Mouse (Mus musculus) limb, embryonic 11.5 days (tissue): ENCODE measurements around the gene Shc1. TPM values are rescaled to one million over a fixed set of nuclear protein-coding genes. Genes with fewer than 3 reads are reported as not detected.

Experiments used
- polyA plus RNA-seq: library from polyadenylated mRNA; unstranded; fragments of >200 nt; fragmentation: Nextera tagmentation; extraction: Ambion mirVana; gene quantifications from 2 replicates; pipeline ENCODE4 v1.2.1, GENCODE M21; 2014

Gene Shc1
- polyA plus RNA-seq, 1 experiment from 2014 or later, result 55.7 TPM

Other genes with a start within 250 kb of the Shc1 start
- 107 and 110 TPM in 2 replicates for gene Scamp3, start 241.0 kb upstream of the Shc1 start, polyA plus RNA-seq
- 24.0 and 27.1 TPM in 2 replicates for gene Fam189b, start 235.3 kb upstream of the Shc1 start, polyA plus RNA-seq
- 30.7 and 33.1 TPM in 2 replicates for gene Gba, start 215.5 kb upstream of the Shc1 start, polyA plus RNA-seq
- gene Thbs3, start 203.3 kb upstream of the Shc1 start, polyA plus RNA-seq, result 21.0 and 21.6 TPM in 2 replicates
- gene Mtx1, start 191.4 kb upstream of the Shc1 start, polyA plus RNA-seq, result 213 and 231 TPM in 2 replicates
- gene Muc1, start 189.4 kb upstream of the Shc1 start, polyA plus RNA-seq, result 0.68 TPM in 1 of 2 replicates, not detected in the other
- 272 and 295 TPM in 2 replicates for gene Krtcap2, start 172.5 kb upstream of the Shc1 start, polyA plus RNA-seq
- gene Trim46, start 172.1 kb upstream of the Shc1 start, polyA plus RNA-seq, result 4.0 and 5.5 TPM in 2 replicates
- 93.3 and 106 TPM in 2 replicates for gene Dpm3, start 159.1 kb upstream of the Shc1 start, polyA plus RNA-seq
- 46.4 and 47.2 TPM in 2 replicates for gene Slc50a1, start 147.9 kb upstream of the Shc1 start, polyA plus RNA-seq
- 42.4 and 47.7 TPM in 2 replicates for gene Efna1, start 137.3 kb upstream of the Shc1 start, polyA plus RNA-seq
- 13.9 and 19.3 TPM in 2 replicates for gene Efna3, start 95.5 kb upstream of the Shc1 start, polyA plus RNA-seq
- gene Efna4, start 80.4 kb upstream of the Shc1 start, polyA plus RNA-seq, result 46.9 and 48.9 TPM in 2 replicates
- gene Adam15, start 68.4 kb upstream of the Shc1 start, polyA plus RNA-seq, result 17.8 and 21.0 TPM in 2 replicates
- gene Dcst2, start 56.5 kb upstream of the Shc1 start, polyA plus RNA-seq, result 0.23 and 0.28 TPM in 2 replicates
- gene Dcst1, start 53.2 kb upstream of the Shc1 start, polyA plus RNA-seq, result 0.37 and 0.44 TPM in 2 replicates
- gene Zbtb7b, start 23.7 kb upstream of the Shc1 start, polyA plus RNA-seq, result 0.41 and 0.45 TPM in 2 replicates
- gene Lenep, start 15.7 kb upstream of the Shc1 start, polyA plus RNA-seq, result 0.61 TPM in 1 of 2 replicates, not detected in the other
- gene Flad1, start 6.6 kb upstream of the Shc1 start, polyA plus RNA-seq, result 19.0 and 21.9 TPM in 2 replicates
- 774 and 797 TPM in 2 replicates for gene Cks1b, start 60 bp upstream of the Shc1 start, polyA plus RNA-seq
- 64.3 and 65.5 TPM in 2 replicates for gene Pygo2, start 11.8 kb downstream of the Shc1 start, polyA plus RNA-seq
- 10.3 and 11.5 TPM in 2 replicates for gene Pbxip1, start 18.3 kb downstream of the Shc1 start, polyA plus RNA-seq
- gene Pmvk, start 36.1 kb downstream of the Shc1 start, polyA plus RNA-seq, result 58.6 and 64.0 TPM in 2 replicates
- gene Kcnn3, start 101.7 kb downstream of the Shc1 start, polyA plus RNA-seq, result 1.0 and 1.1 TPM in 2 replicates